Mouse (Mus musculus) neural tube, embryonic 12.5 days (tissue): Measurements from ENCODE around the gene Ddx17. TPM values are rescaled to one million over a fixed set of nuclear protein-coding genes. Genes with fewer than 3 reads are reported as not detected.

Experiments used
- ATAC-seq: fragments of 200-750 bp; cut with Nextera tagmentation; 2 replicates; pipeline ENCODE4 v1.8.0; 2017; ENCODE audit warnings: low read depth, mild to moderate bottlenecking, moderate TSS enrichment, moderate library complexity; ENCODE audit not compliant: low FRiP score
- H3K27ac ChIP-seq: fragments of 300-500 bp; sonication (generic); 2 replicates; pipeline ENCODE4 v1.5.1; 2016
- H3K27me3 ChIP-seq: fragments of 300-500 bp; sonication (generic); replicated peaks from 2 replicates; pipeline ENCODE4 v1.6.1; 2016; ENCODE audit warnings: mild to moderate bottlenecking
- H3K36me3 ChIP-seq: fragments of 300-500 bp; sonication (generic); 2 replicates; pipeline ENCODE4 v1.6.1; 2016; ENCODE audit warnings: mild to moderate bottlenecking
- H3K4me1 ChIP-seq: fragments of 300-500 bp; sonication (generic); 2 replicates; pipeline ENCODE4 v1.6.1; 2016
- H3K4me2 ChIP-seq: fragments of 300-500 bp; sonication (generic); replicated peaks from 2 replicates; pipeline ENCODE4 v1.6.1; 2016; ENCODE audit warnings: mild to moderate bottlenecking
- H3K4me3 ChIP-seq: fragments of 300-500 bp; sonication (generic); 2 replicates; pipeline ENCODE4 v1.5.1; 2016
- H3K9ac ChIP-seq: fragments of 300-500 bp; sonication (generic); 2 replicates; pipeline ENCODE4 v1.6.1; 2016; ENCODE audit warnings: mild to moderate bottlenecking
- H3K9me3 ChIP-seq: fragments of 300-500 bp; sonication (generic); 2 replicates; pipeline ENCODE4 v1.6.1; 2016; ENCODE audit warnings: mild to moderate bottlenecking
- WGBS: fragments of 180-500 bp; shearing (Covaris S2); methylation state at CpG from one replicate; pipeline ENCODE4 v1.1.7; 2016; 5-methylcytosine and 5-hydroxymethylcytosine counted together
- polyA plus RNA-seq: library from polyadenylated mRNA; unstranded; fragments of >200 nt; fragmentation: Nextera tagmentation; extraction: Ambion mirVana; gene quantifications from 2 replicates; pipeline ENCODE4 v1.2.1, GENCODE M21; 2016

The Ddx17 gene
- polyA plus RNA-seq, 1 experiment from 2014 or later: 66.5 TPM

GRCm38 (mm10) chr15:79543968-79544367 is 2.6 kb downstream of the Ddx17 start:
- H3K36me3 ChIP-seq: peaks cover 54% of the 10 kb centered on the region
- 95% methylated on average over 3 of the region's 3 CpGs for WGBS
- no peak overlapping the region for H3K9ac ChIP-seq
- H3K27ac ChIP-seq: no peak overlapping the region
- no peak for ATAC-seq
- H3K4me1 ChIP-seq: peaks cover 22% of the 10 kb centered on the region
- no peaks in the 10 kb centered on the region for H3K9me3 ChIP-seq
- H3K4me2 ChIP-seq: peak overlapping the region; percentile 89
- no peaks in the 10 kb centered on the region for H3K27me3 ChIP-seq
- H3K4me3 ChIP-seq: no peak overlapping the region

- no peak overlapping the region for H3K4me2 ChIP-seq
- H3K9ac ChIP-seq: no peak overlapping the region
- WGBS: 91% methylated on average over 3 of the region's 3 CpGs
- H3K4me1 ChIP-seq: no peaks in the 10 kb centered on the region
- no peaks in the 10 kb centered on the region for H3K27me3 ChIP-seq
- H3K4me3 ChIP-seq: no peak overlapping the region
- ATAC-seq: no peak
- H3K36me3 ChIP-seq: peaks cover 97% of the 10 kb centered on the region
- no peak overlapping the region for H3K27ac ChIP-seq
- no peaks in the 10 kb centered on the region for H3K9me3 ChIP-seq
Observed at GRCm38 (mm10) chr15:79533796-79534195, 12.7 kb downstream of the Ddx17 start.

- H3K9ac ChIP-seq: no peak overlapping the region
- no peak overlapping the region for H3K4me2 ChIP-seq
- H3K36me3 ChIP-seq: peaks cover 81% of the 10 kb centered on the region
- no peaks in the 10 kb centered on the region for H3K27me3 ChIP-seq
- H3K9me3 ChIP-seq: no peaks in the 10 kb centered on the region
- no peak overlapping the region for H3K4me3 ChIP-seq
- no peaks in the 10 kb centered on the region for H3K4me1 ChIP-seq
- ATAC-seq: no peak
- H3K27ac ChIP-seq: no peak overlapping the region
- WGBS: 80% methylated on average over 7 of the region's 7 CpGs
Observed at GRCm38 (mm10) chr15:79529935-79530334, 16.6 kb downstream of the Ddx17 start.

- Histone ChIP-seq H3K4me3 (no peak overlapping the region), H3K27ac (no peak overlapping the region), H3K9me3 (no peaks in the 10 kb centered on the region), H3K9ac (no peak overlapping the region), H3K27me3 (no peaks in the 10 kb centered on the region), H3K4me1 (no peaks in the 10 kb centered on the region), H3K36me3 (peaks cover 63% of the 10 kb centered on the region), H3K4me2 (no peak overlapping the region)
- ATAC-seq: no peak
- WGBS: 87% methylated on average over 5 of the region's 5 CpGs
Observed at GRCm38 (mm10) chr15:79527991-79528639, 18.4 kb downstream of the Ddx17 start.

- no peak overlapping the region for H3K9ac ChIP-seq
- no peaks in the 10 kb centered on the region for H3K9me3 ChIP-seq
- H3K27ac ChIP-seq: no peak overlapping the region
- H3K27me3 ChIP-seq: no peaks in the 10 kb centered on the region
- peaks cover 55% of the 10 kb centered on the region for H3K36me3 ChIP-seq
- H3K4me1 ChIP-seq: no peaks in the 10 kb centered on the region
- 81% methylated on average over 4 of the region's 4 CpGs for WGBS
- H3K4me2 ChIP-seq: no peak overlapping the region
- H3K4me3 ChIP-seq: no peak overlapping the region
- no peak for ATAC-seq
Observed at GRCm38 (mm10) chr15:79527192-79527591, 19.3 kb downstream of the Ddx17 start.

GRCm38 (mm10) chr15:79525979-79526768 is 20.4 kb downstream of the Ddx17 start:
- Histone ChIP-seq H3K9ac (no peak overlapping the region), H3K27me3 (no peaks in the 10 kb centered on the region), H3K4me3 (no peak overlapping the region), H3K4me1 (no peaks in the 10 kb centered on the region), H3K27ac (no peak overlapping the region), H3K36me3 (peaks cover 45% of the 10 kb centered on the region), H3K9me3 (no peaks in the 10 kb centered on the region), H3K4me2 (no peak overlapping the region)
- no peak for ATAC-seq
- 71% methylated on average over 9 of the region's 9 CpGs for WGBS

- H3K36me3 ChIP-seq: peaks cover 39% of the 10 kb centered on the region
- H3K4me3 ChIP-seq: no peak overlapping the region
- H3K9ac ChIP-seq: no peak overlapping the region
- no peak for ATAC-seq
- H3K4me2 ChIP-seq: no peak overlapping the region
- H3K27ac ChIP-seq: no peak overlapping the region
- H3K4me1 ChIP-seq: no peaks in the 10 kb centered on the region
- no peaks in the 10 kb centered on the region for H3K27me3 ChIP-seq
- H3K9me3 ChIP-seq: no peaks in the 10 kb centered on the region
- WGBS: 90% methylated on average over 5 of the region's 5 CpGs
Observed at GRCm38 (mm10) chr15:79525564-79525963, 21.0 kb downstream of the Ddx17 start.

GRCm38 (mm10) chr15:79519400-79520220 is 26.9 kb downstream of the Ddx17 start:
- Histone ChIP-seq H3K9me3 (no peaks in the 10 kb centered on the region), H3K9ac (no peak overlapping the region), H3K36me3 (no peaks in the 10 kb centered on the region), H3K4me3 (no peak overlapping the region), H3K4me1 (peaks cover 19% of the 10 kb centered on the region), H3K27ac (no peak overlapping the region), H3K4me2 (no peak overlapping the region), H3K27me3 (peaks cover 40% of the 10 kb centered on the region)
- ATAC-seq: no peak
- 49% methylated on average over 16 of the region's 16 CpGs for WGBS

GRCm38 (mm10) chr15:79518571-79518970 is 28.0 kb downstream of the Ddx17 start:
- Histone ChIP-seq H3K9ac (no peak overlapping the region), H3K36me3 (no peaks in the 10 kb centered on the region), H3K9me3 (no peaks in the 10 kb centered on the region), H3K4me2 (no peak overlapping the region), H3K27ac (no peak overlapping the region), H3K4me1 (peaks cover 19% of the 10 kb centered on the region), H3K27me3 (peaks cover 51% of the 10 kb centered on the region), H3K4me3 (no peak overlapping the region)
- 79% methylated on average over 3 of the region's 3 CpGs for WGBS
- ATAC-seq: no peak

GRCm38 (mm10) chr15:79517710-79518109 is 28.8 kb downstream of the Ddx17 start:
- Histone ChIP-seq H3K4me1 (peaks cover 19% of the 10 kb centered on the region), H3K27me3 (peaks cover 59% of the 10 kb centered on the region), H3K4me2 (no peak overlapping the region), H3K9me3 (no peaks in the 10 kb centered on the region), H3K9ac (no peak overlapping the region), H3K27ac (no peak overlapping the region), H3K36me3 (no peaks in the 10 kb centered on the region), H3K4me3 (no peak overlapping the region)
- 68% methylated on average over 4 of the region's 4 CpGs for WGBS
- no peak for ATAC-seq

- no peak within 1 kb of the TSS for H3K27ac ChIP-seq
- H3K4me2 ChIP-seq: peak within 1 kb of the TSS; percentile 85
- WGBS: under 1% methylated on average over 71 of the region's 71 CpGs
- peak within 1 kb of the TSS; percentile 48 for H3K9ac ChIP-seq
- H3K9me3 ChIP-seq: no peaks in the 10 kb centered on the region
- H3K27me3 ChIP-seq: peaks cover 72% of the 10 kb centered on the region
- no peaks in the 10 kb centered on the region for H3K36me3 ChIP-seq
- peak within 1 kb of the TSS; percentile 42 for H3K4me3 ChIP-seq
- H3K4me1 ChIP-seq: peaks cover 26% of the 10 kb centered on the region
- peak; percentile 33; the same call in 1 of the 2 replicates for ATAC-seq
Observed at GRCm38 (mm10) chr15:79516171-79517096, 30.1 kb downstream of the Ddx17 start, which contains the start of gene Kdelr3. Gene Kdelr3 (plus strand): TSS chr15:79516411.
